Mouse (Mus musculus) naive thymus-derived CD4-positive, alpha-beta T cell, adult 2 months (primary cell): Measurements from ENCODE around the gene Gm15217.

ENCODE experiments used
- DNase-seq: peaks from one replicate; pipeline ENCODE4 v3.0.0-alpha.2; 2011; ENCODE audit warnings: low read depth

Gm15217 gene

GRCm38 (mm10) chr14:46391621-46392170 is 12.5 kb downstream of the Gm15217 start:
- no peak for DNase-seq

DNA sequence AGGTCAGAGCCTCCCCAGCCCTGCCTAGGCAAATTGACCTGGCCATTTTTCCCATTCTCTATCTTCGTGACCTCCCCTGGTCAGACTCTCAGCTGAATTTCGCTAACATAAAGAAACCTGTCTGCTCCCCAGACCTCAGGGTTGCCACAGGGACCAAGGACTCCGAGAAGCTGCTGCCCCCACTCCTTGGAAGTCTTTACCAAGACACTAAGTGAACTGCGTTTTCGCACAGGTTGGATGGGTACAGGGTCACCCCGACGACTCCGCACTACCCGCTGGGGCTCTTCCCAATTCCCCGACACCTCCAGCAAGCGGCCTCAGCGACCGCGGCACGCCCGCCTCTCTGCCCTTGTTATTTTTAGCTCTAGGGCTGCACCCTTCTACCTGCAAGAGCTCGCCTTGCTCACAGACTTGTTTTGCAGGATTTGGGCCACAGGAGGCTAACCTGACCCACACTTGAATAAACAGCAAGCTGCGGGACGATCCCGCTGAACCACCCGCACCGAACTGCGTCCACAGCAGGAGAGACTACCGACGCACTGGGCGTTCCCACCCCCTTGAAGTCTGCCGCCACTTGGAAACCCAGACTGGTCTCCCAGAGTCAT is 19.0 kb downstream of the Gm15217 start:
- no peak for DNase-seq

DNA sequence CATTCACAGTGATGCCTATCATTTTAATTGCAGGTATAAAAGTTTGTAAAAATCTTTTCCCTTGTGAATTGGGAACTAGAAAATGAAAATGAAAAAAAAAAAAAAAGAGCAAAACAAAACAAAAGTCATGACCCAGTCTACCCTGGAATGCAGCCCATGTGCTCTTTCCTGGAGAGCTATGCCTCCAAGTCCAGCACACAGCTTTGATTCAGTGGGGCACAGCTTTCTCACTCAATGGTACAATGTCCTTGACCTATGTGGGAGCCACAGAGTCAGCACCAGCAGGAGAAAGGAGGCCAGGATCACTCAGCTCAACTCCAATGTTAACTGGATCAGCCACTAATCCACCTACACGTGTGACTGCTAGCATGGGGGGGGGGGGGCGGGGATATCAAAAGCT is 20.7 kb downstream of the Gm15217 start:
- DNase-seq = no peak

GRCm38 (mm10) chr14:46408319-46408718 is 29.1 kb downstream of the Gm15217 start:
- DNase-seq = no peak

DNA sequence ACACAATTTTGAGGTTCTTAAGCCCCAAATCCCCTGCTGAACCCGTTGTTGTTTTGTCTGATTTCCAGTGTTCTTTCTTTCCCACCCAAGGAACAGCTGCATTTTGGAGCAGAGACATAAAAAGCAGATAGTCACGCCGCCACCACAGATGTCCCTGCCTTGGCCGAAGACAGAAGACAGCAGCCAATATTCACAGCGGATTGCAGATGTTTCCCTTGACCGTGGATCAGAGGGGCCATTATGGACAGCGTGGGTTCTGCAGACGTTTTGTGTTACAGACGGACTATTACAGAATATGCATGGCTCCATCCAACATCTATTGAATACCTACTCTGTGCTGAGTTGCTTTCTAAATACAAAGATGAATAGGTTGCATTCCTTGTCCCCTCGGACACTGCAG is 29.8 kb downstream of the Gm15217 start:
- DNase-seq = no peak

DNA sequence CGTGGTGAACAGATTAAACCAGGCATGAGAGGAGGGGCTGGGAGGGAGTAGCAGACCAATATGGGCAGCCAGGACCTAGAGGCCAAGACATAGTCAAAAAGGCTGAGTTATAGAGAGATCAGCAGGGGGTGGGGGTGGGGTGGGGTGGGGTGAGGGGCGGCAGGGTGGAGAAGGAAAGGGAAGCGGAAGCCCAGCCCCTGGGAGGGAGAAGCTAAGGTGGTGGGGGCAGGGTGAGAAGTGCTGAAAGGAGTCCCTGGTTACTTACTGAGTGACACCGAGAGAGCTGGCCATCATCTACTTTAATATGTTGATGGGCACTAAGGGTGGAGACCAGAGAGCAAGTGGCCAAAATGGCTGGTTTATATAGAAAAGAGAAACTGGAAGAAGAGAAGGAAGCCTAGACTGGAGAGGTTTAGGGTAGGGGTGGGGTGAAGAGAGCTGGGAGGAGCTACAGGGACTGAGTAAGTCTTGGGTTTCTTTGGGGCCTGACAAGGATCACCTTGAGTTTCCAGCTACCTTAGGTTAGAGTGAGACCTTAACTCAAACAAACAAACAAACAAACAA is 31.4 kb downstream of the Gm15217 start:
- no peak for DNase-seq

DNA sequence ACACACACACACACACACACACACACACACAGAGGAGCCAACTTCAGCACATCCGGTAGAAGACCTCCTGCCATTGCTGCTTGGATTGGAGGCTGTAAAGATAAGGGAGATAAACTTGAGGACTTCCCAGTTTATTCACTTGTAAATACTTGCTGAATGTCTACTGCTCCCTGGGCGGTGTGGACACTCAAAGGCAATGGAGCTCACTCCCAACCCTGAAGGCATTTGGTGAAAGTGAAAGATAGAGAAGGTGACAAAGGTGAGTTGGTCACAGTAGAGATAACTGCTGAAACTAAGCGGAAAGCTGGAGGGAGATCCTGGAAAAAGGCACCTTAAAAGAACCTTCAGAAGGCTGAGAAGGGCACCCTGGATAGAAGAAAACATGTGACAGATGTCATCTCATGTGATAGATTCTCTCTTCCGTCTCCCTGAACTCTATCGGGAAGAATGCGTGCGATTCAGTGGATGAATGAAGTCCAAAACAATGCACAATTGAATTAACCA is 33.3 kb downstream of the Gm15217 start:
- no peak for DNase-seq

GRCm38 (mm10) chr14:46418371-46419097 is 39.3 kb downstream of the Gm15217 start:
- no peak for DNase-seq

GRCm38 (mm10) chr14:46419269-46419668 is 40.1 kb downstream of the Gm15217 start:
- DNase-seq = no peak

- no peak for DNase-seq
Measured at GRCm38 (mm10) chr14:46421823-46422222, 42.6 kb downstream of the Gm15217 start.

DNA sequence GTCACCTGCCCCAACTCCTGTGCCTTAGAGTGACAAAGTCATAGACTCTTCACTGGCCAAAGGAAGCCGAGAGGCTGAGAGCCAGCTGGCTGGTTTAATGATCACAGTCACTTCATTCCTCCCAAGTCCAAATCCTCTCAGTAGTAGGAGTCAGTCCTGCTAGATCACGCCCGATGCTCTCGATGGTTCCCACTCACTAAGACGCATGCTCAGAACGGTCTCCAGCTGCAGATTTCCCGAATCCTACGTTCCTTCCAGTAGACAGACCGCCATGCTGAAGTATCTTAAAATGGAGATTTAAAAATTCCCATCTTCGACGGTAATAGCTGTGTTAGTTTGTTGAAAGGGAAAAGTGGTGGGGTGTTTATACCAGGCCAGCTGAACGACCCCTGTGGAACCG is 48.0 kb downstream of the Gm15217 start:
- no peak for DNase-seq

- no peak for DNase-seq
Measured at GRCm38 (mm10) chr14:46430231-46430630, 51.0 kb downstream of the Gm15217 start.
